Mouse (Mus musculus) layer of hippocampus, adult 6 months (tissue): Measurements from ENCODE around the gene Hcfc1r1. TPM values are rescaled to one million over a fixed set of nuclear protein-coding genes. Genes with fewer than 3 reads are reported as not detected.

Experiments
- long read RNA-seq, 2 experiments: library from polyadenylated mRNA; unstranded; transcript quantifications; one replicate each; pipeline ENCODE4 v2.0.0; 2019 to 2020
- polyA plus RNA-seq: library from polyadenylated mRNA; unstranded; fragments of <200 nt; fragmentation: Nextera tagmentation; gene quantifications from 2 replicates; pipeline ENCODE4 v1.2.3, GENCODE M21; 2021

Hcfc1r1 gene
- polyA plus RNA-seq: 225 and 235 TPM in 2 replicates
- long read RNA-seq, experiment 1, transcript Hcfc1r1-201 (3 exons, 946 nt): major isoform, 115 of 130 reads
- long read RNA-seq, experiment 1, partial matches to known transcripts: 6 of 130 reads
- long read RNA-seq, experiment 1, other reads (novel, unspliced or antisense): 8 of 130 reads
- long read RNA-seq, experiment 2, transcript Hcfc1r1-201 (3 exons, 946 nt): major isoform, 13 of 19 reads
- long read RNA-seq, experiment 2, partial matches to known transcripts: 0 of 19 reads
- long read RNA-seq, experiment 2, other reads (novel, unspliced or antisense): 5 of 19 reads

DNA sequence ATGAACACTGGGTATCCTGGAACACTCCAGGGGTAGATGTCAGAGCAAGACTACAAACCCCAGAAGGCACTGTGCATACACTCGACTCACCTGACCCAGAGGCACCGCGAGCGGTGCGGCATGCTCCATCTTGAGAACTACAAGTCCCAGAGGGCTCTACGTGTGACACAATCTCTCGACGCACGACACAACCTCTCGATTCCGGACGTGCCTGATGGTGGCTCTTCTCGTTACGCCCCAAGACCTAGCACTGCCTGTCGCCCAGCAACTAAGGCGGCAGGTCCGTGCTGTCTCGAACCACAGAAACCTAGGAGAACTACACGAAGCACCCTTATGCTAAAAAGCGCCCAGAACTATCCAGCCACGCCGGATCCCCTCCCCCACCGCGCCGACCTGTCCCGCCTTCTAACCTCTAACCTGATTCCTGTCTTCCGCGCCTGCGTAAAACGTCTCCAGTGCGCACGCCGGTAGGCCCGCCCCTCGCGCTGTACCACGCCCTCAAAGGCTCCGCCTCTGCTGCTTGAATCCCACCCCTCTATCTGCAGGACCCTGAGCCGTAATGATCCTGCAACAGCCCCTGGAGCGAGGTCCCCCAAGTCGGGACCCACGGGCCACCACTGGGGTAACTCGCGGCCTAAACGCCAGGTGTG, at the start of gene Hcfc1r1, which contains the start of gene Thoc6:
Gene Hcfc1r1 (plus strand): TSS at position 173 of the 650 bp plus-strand sequence.
Gene Thoc6 (minus strand): TSS at position 459 of the 650 bp plus-strand sequence.

DNA sequence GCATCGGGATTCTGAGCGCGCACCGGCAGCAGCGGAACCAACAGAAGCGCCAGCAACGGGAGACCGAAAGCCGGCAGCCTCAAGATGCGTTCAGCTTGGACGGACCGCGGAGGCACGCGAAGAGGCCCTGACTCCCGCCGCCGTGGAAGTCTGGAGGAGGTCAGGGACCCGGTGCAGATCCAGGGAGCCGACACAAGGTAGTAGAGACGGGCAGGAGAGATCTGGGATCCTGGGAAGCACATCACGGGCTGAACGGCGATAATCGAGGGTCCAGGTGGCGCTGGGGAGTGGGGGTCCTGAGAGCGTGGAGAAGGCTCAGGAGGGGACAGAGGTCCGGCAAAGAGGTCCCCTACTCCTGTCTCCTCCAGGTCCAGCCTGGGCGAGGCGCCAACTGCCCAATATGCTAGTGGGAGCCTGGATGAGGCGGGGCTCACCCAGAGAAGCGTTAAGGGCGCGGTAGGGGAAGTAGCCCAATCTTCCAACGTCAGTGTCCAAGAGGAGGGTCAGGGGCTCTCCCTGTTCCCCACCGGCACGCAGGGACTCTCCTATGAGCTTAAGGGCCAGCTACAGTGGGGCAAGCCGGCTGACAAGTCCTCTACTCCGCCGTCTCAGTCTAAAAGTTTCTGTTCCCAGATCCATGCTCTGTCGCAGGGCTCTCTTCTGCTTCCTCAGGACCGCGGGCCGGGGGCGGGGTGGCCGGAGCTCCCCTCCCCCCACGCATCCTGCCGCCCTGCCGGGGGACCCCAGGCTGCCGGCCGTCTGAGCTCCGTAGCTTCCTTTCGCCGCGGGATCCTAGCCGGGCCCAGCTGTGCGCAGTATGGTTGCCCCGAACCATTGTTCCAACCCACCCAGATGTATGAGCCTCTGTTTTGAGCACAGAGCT, 28.5 kb upstream of the Hcfc1r1 start, which contains the start of gene Mmp25:
Gene Mmp25 (minus strand): TSS at position 665 of the 883 bp plus-strand sequence.

DNA sequence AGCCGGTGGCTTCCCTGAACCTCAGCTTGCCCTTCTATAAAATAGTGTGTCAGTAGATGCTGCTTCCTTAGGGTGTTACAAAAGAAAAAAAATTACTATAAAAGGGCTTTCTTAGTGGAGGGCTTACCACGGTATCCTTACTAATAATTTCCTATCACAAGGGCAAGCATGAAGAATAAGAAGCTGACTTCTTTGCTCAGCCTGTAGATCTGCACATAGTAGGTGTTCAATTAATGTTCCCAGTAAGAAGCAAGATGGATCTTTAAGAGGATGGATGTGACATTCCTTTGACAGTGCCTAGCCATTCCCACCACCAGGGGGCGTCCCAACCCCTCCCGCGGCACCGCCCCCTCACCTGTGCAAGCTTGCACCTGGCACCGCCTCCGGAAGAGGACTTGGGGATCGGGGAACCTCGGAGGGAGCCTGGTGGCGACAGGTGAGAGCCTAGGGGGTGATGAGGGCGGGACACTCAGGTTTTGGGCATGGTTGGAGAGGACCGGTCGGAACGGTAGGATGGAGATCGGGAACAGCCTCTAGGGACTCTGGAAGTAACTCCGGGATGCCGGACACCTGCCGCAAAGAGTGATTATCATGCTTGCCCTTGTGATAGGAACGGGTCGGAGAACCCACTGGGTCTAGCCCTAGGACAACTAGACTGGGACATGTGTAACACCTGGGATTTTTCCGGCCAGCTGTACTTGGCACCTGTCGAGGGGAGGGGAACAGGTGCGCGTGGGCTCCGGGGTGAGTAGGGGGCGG, 13.1 kb upstream of the Hcfc1r1 start, which contains the start of gene Bicdl2:
Gene Bicdl2 (plus strand): TSS at position 390 of the 759 bp plus-strand sequence.

DNA sequence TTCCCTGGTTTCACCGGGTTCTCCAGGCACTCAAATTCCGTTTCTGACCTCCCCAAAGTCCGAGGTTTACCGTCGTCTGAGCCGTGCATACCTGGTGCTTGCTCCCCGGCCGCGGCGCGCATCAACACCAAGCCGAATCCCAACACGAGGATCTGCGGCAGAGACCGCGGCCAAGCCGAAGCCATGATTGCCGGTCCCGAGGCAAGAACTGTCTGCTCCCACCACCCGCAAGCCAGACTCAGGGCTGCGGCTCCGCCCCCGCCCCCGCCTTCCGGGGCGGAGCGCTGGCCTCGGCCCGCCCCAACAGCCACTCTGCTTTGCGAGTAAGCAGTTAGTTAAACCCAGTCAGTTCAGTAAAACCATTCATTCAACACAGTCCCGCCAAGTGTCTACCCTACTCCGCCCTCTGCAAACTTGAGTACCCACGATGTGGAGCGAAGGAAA, 3.9 kb downstream of the Hcfc1r1 start, which contains the start of gene Tnfrsf12a:
Gene Tnfrsf12a (minus strand): TSS at position 233 of the 444 bp plus-strand sequence.

DNA sequence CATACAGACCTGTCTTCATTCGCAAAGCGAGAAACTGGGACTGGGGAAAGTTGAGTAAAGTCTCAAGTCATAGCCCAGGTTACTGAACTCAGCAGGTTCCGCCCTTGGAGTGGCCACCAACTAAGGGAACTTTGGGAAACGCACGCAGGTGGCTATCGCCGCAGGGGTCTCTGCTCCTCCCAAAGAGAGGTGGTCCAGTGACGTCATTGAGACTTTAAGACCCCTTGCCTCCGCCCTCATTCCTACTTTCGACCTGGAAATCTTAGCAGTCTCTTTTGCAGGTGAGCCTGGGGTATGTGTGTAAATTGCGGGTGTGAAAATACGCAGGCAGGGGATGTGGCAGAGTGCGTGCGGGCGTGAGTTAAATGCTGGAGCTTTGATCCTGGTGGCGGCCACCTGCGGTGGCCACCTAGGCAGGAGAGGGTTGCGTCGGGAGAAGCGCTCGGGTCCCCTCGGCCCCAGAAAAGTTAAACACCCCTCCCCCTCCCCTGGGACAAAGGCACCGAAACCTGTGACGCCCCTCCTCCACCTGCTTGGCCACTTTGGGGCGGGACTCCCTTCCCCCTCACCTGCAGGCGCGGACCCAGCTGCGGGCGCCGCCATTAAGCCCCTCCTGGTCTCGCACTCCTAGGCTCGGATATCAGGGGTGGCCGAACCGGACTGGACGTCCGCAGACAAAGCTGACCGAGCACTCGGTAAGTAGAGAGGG, 5.9 kb downstream of the Hcfc1r1 start, which contains the start of gene Cldn6:
Gene Cldn6 (plus strand): TSS at position 123 of the 709 bp plus-strand sequence.

DNA sequence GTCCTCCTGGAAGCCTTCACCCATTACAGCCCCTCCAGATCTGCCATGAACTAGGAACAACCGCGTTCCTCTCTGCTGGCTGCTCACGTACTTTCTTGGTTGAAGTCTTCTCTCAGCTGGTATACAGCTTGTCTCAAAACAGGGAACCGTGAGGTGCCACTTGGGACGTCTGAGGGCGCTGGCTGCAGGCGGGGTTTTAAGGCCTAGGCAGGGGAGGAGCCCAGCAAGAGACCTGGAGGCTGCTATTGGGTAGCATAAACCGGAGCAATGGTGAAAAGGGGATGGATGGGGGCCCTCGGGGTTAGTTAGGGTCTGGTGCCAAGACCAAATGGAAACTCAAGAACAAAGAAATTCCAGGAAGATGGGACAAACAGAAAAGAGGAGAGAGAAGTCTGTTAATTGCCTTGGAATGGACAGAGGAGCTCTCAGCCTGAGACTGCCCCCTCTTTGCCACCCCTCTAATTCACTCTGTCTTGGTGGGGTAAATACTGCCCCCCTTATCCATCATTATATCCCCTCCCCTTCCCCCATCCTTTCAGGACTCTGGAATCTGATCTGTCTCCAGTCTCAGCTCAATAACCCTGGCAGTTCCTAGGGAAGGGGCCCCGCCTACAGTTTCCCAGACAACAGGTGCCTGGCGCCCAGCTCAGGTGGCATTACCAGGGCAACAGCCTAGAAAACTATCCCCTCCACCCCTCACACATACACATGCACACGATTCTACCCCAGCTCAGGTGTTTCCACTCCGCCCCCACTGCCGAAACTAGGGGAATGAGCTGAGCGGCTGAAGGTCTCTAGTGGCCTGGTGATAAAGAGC, 10.7 kb downstream of the Hcfc1r1 start, which contains the start of gene Cldn9:
Gene Cldn9 (minus strand): TSS at position 171 of the 817 bp plus-strand sequence.

DNA sequence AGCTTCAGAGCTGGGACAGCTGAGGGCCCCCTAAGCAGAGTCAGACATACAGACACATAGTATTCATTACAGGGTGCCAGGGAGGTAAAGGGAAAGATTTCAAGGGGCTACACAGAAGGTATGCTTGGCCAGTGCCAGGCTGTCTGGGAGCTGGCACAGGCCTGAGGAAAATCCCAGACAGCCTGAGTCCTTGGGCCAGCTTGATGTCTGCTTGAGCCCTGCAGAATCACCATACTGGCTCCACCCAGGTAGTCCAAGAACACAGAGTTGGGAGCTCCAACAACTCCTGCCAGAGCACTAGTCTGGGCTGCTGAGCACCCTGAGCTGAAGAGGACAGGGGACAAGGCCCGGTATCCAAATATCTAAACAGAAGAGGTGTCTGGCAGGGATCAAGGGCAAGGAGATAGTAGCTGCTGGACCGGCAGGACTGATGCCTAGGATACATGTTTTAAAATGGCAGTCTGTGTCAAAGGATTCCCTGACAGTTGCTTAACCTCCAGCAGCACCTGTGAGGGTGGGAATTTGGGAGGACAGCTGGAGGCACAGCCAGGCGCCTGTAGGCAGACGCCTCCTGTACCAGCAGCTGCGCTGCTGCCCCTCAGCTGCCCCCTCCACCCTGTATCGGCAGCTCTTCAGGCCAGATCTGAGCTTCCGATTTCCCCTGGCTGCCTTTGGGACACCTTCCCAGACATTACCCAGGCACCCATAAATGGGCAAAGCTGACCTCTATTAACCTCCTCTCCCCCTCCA, 49.2 kb downstream of the Hcfc1r1 start, which contains the start of gene 1520401A03Rik:
Gene 1520401A03Rik (minus strand): TSS at position 408 of the 750 bp plus-strand sequence.

Other genes starting within 250 kb of the Hcfc1r1 start
- gene Vmn2r117, start 193.9 kb upstream of the Hcfc1r1 start, polyA plus RNA-seq: not detected in 2 replicates
- gene Zfp213, start 109.4 kb upstream of the Hcfc1r1 start, polyA plus RNA-seq: 8.9 and 9.0 TPM in 2 replicates
- 13.2 and 14.6 TPM in 2 replicates for gene Zfp13, start 74.1 kb upstream of the Hcfc1r1 start, polyA plus RNA-seq
- 0.08 and 0.20 TPM in 2 replicates for gene Zscan10, start 72.7 kb upstream of the Hcfc1r1 start, polyA plus RNA-seq
- 0.10 and 0.13 TPM in 2 replicates for gene Mmp25, start 28.3 kb upstream of the Hcfc1r1 start, polyA plus RNA-seq
- not detected in 2 replicates for gene Bicdl2, start 13.1 kb upstream of the Hcfc1r1 start, polyA plus RNA-seq
- 8.1 and 9.0 TPM in 2 replicates for gene Thoc6, start 286 bp downstream of the Hcfc1r1 start, polyA plus RNA-seq
- 3.6 and 6.5 TPM in 2 replicates for gene Tnfrsf12a, start 3.9 kb downstream of the Hcfc1r1 start, polyA plus RNA-seq
- 0.13 TPM in 1 of 2 replicates, not detected in the other for gene Cldn6, start 5.7 kb downstream of the Hcfc1r1 start, polyA plus RNA-seq
- gene Cldn9, start 10.4 kb downstream of the Hcfc1r1 start, polyA plus RNA-seq: 0.15 and 0.95 TPM in 2 replicates
- gene 1520401A03Rik, start 49.2 kb downstream of the Hcfc1r1 start, polyA plus RNA-seq: not detected in 2 replicates
- gene Pkmyt1, start 52.7 kb downstream of the Hcfc1r1 start, polyA plus RNA-seq: 1.6 and 2.2 TPM in 2 replicates
- gene Paqr4, start 67.3 kb downstream of the Hcfc1r1 start, polyA plus RNA-seq: 106 and 116 TPM in 2 replicates
- 0.60 and 0.85 TPM in 2 replicates for gene Kremen2, start 72.2 kb downstream of the Hcfc1r1 start, polyA plus RNA-seq
- 256 and 293 TPM in 2 replicates for gene Flywch1, start 98.0 kb downstream of the Hcfc1r1 start, polyA plus RNA-seq
- 22.4 and 25.0 TPM in 2 replicates for gene Flywch2, start 112.5 kb downstream of the Hcfc1r1 start, polyA plus RNA-seq
- gene Srrm2, start 116.9 kb downstream of the Hcfc1r1 start, polyA plus RNA-seq: 297 and 334 TPM in 2 replicates
- gene Elob, start 155.5 kb downstream of the Hcfc1r1 start, polyA plus RNA-seq: 1,710 and 1,770 TPM in 2 replicates
- gene Prss33, start 162.5 kb downstream of the Hcfc1r1 start, polyA plus RNA-seq: not detected in 2 replicates
- gene Prss32, start 170.3 kb downstream of the Hcfc1r1 start, polyA plus RNA-seq: not detected in 2 replicates
- gene Prss41, start 170.6 kb downstream of the Hcfc1r1 start, polyA plus RNA-seq: 0.08 and 0.48 TPM in 2 replicates
- not detected in 2 replicates for gene Prss21, start 194.5 kb downstream of the Hcfc1r1 start, polyA plus RNA-seq
- gene Dcpp1, start 207.3 kb downstream of the Hcfc1r1 start, polyA plus RNA-seq: 0.25 TPM in 1 of 2 replicates, not detected in the other
- not detected in 2 replicates for gene Dcpp2, start 207.3 kb downstream of the Hcfc1r1 start, polyA plus RNA-seq
- gene Dcpp3, start 243.9 kb downstream of the Hcfc1r1 start, polyA plus RNA-seq: not detected in 2 replicates